Mouse (Mus musculus) small intestine, adult 2 months (tissue): ENCODE results near the gene Papss2. TPM values are rescaled to one million over a fixed set of nuclear protein-coding genes. Genes with fewer than 3 reads are reported as not detected.

ENCODE experiments used
- H3K27ac ChIP-seq: fragments of 200-500 bp; 2 replicates; pipeline ENCODE4 v1.5.1; 2012; ENCODE audit warnings: low read depth, low read length, control low read depth, inconsistent platforms; ENCODE audit not compliant: insufficient read depth
- H3K27me3 ChIP-seq: fragments of 200-500 bp; 2 replicates; pipeline ENCODE4 v1.6.1; 2012; ENCODE audit warnings: mild to moderate bottlenecking, moderate library complexity, low read length, inconsistent platforms; ENCODE audit not compliant: control insufficient read depth, insufficient read depth
- H3K36me3 ChIP-seq: fragments of 200-500 bp; 2 replicates; pipeline ENCODE4 v1.6.1; 2012; ENCODE audit warnings: mild to moderate bottlenecking, low read length, control low read depth, inconsistent platforms; ENCODE audit not compliant: control insufficient read depth, insufficient read depth
- H3K4me1 ChIP-seq: fragments of 200-500 bp; 2 replicates; pipeline ENCODE4 v1.6.1; 2012; ENCODE audit warnings: low read length, inconsistent platforms, mixed read lengths; ENCODE audit not compliant: control insufficient read depth, insufficient read depth, insufficient read length
- H3K4me3 ChIP-seq: fragments of 200-500 bp; 2 replicates; pipeline ENCODE4 v1.5.1; 2012; ENCODE audit warnings: low read depth, mild to moderate bottlenecking, control low read depth, inconsistent platforms, low read length, moderate library complexity
- CTCF ChIP-seq: fragments of 200-500 bp; IDR thresholded peaks from 2 replicates; pipeline ENCODE4 v1.5.1; 2012; ENCODE audit warnings: low read depth, mild to moderate bottlenecking, control low read depth, inconsistent platforms, low read length, moderate library complexity, mixed read lengths; ENCODE audit not compliant: insufficient replicate concordance, insufficient read length; ENCODE audit errors: extremely low read depth
- POLR2A ChIP-seq: fragments of 200-500 bp; IDR thresholded peaks from 2 replicates; pipeline ENCODE4 v1.6.1; 2012; ENCODE audit warnings: low read depth, mild to moderate bottlenecking, control low read depth, inconsistent platforms, low read length, moderate library complexity
- WGBS: fragments of 180-500 bp; shearing (Covaris S2); methylation state at CpG from one replicate; pipeline ENCODE4 v1.1.7; 2018; 5-methylcytosine and 5-hydroxymethylcytosine counted together
- polyA plus RNA-seq: library from polyadenylated mRNA; depleted of rRNA; stranded (reverse); fragments of >200 nt; gene quantifications from 2 replicates; pipeline ENCODE4 v1.2.3, GENCODE M21; 2012

Gene Papss2
- polyA plus RNA-seq, 1 experiment = 24.3 TPM

DNA sequence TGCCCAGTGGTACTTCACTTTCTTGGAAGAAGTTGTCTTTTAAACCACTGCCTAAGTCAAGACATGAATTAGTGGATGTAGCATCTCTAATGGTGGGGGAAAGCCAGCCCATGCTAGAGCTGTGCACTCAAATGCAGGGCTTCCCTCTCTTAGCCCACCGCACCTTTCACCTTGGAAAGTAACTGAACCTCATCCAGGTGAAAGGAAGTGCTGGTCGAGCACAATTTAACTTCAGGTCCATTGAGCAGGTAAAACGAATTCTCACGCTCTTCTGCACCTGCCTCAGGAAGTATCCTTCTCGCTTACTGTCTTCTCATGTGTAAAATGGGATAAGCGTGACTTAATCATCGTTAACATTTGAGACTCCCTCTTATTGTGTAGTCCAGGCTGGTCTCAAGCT lies 3.4 kb downstream of the Papss2 start:
- peak overlapping the region; percentile 55; the same call in 1 of the 2 replicates for H3K27ac ChIP-seq
- no peaks in the 10 kb centered on the region for H3K27me3 ChIP-seq
- H3K36me3 ChIP-seq = peaks cover 7% of the 10 kb centered on the region; the same call in 1 of the 2 replicates
- 57% methylated on average over 7 of the region's 7 CpGs for WGBS
- peaks cover 9% of the 10 kb centered on the region; the same call in 1 of the 2 replicates for H3K4me1 ChIP-seq
- no peak for TF ChIP-seq POLR2A
- TF ChIP-seq CTCF = no peak
- H3K4me3 ChIP-seq = peak overlapping the region; percentile 24; the same call in 1 of the 2 replicates

DNA sequence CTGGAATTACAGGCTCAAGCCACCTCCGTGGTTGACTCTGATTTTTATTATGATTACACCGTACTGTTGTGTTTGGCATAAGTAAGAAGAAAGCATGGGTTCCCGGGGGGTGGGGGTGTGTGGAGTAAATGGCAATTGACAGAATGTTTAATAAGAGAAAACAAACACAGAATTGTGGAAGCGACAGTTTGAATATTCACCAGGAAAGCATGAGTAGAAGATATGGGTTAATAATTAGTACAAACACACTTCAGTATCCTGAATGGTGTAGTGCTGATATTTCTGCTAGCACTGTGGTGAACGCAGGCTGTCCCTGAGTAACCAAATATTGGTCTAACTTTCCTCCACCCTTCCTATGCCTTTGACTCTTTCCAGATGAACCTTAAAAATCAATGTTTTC lies 3.8 kb downstream of the Papss2 start:
- Histone ChIP-seq H3K27me3 (no peaks in the 10 kb centered on the region), H3K4me1 (peaks cover 12% of the 10 kb centered on the region; the same call in 1 of the 2 replicates), H3K36me3 (peaks cover 7% of the 10 kb centered on the region; the same call in 1 of the 2 replicates), H3K4me3 (no peak overlapping the region), H3K27ac (peak overlapping the region; percentile 55; the same call in 1 of the 2 replicates)
- WGBS = 25% methylated on average over 5 of the region's 5 CpGs
- no peak for TF ChIP-seq POLR2A
- no peak for TF ChIP-seq CTCF

DNA sequence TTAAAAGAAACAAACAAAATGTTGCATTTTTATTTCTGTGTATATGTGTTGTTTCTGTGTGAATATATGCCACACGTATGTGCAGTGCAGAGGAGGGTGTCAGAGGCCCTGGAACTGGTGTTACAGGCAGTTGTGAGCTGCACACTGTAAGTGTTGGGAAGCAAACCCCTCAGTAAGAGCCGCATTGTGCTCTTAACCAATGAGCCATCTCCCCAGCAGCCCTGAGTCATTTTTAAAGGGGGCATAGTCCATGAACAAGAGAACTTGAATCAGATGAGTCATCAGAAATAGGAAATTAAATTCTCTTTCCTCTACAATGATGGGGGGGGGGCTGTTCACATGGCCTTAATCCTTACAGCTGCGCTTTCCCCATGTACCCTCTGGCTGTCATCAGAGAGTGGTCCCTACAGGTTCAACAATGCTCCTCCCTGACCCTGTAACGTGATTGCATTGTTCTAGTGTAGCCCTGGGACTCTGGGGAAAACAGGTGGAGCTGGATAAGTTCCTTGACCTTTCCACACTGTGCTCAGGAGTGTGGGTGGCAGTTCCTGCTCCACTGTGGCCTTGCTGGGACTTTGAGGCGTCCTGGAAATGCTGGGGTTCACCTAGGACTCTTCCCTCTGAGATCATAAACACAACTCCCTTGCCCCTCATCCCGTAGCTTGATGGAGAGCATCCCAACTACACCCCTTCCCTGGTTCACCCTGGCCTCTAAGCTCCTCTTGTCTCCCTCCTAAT lies 5.6 kb downstream of the Papss2 start:
- TF ChIP-seq POLR2A (0 out of 2 replicates have a peak, but pooled peaks have one; percentile 13), CTCF (no peak)
- WGBS = 31% methylated on average over 6 of the region's 6 CpGs
- Histone ChIP-seq H3K4me1 (peaks cover 14% of the 10 kb centered on the region; the same call in 1 of the 2 replicates), H3K27me3 (no peaks in the 10 kb centered on the region), H3K36me3 (peaks cover 7% of the 10 kb centered on the region; the same call in 1 of the 2 replicates), H3K27ac (peak overlapping the region; percentile 92), H3K4me3 (no peak overlapping the region; the same call in 1 of the 2 replicates)

DNA sequence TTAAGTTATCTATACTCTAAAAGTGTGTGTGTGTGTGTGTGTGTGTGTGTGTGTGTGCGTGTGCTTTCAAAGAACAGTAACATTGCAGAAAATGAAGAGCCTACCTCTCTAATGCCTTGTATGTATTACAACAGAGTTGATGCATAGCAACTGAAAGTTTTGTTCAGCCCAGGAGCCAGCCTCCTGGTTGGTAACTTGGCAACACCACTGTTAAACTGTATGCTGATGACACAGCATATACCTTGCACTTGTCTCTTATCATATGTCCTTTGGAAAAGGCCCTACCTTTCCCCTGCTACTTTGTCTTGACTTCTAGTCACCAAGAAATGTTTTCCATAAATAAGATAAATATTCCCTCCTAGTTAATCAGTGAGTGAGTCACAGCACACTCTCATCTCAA lies 7.9 kb downstream of the Papss2 start:
- H3K4me1 ChIP-seq = peaks cover 14% of the 10 kb centered on the region; the same call in 1 of the 2 replicates
- H3K27ac ChIP-seq = 0 out of 2 replicates have a peak overlapping the region, but pooled peaks have one; percentile 23
- H3K4me3 ChIP-seq = no peak overlapping the region
- no peaks in the 10 kb centered on the region for H3K27me3 ChIP-seq
- WGBS = 81% methylated on average over 1 of the region's 1 CpGs
- H3K36me3 ChIP-seq = peaks cover 4% of the 10 kb centered on the region; the same call in 1 of the 2 replicates
- no peak for TF ChIP-seq CTCF

DNA sequence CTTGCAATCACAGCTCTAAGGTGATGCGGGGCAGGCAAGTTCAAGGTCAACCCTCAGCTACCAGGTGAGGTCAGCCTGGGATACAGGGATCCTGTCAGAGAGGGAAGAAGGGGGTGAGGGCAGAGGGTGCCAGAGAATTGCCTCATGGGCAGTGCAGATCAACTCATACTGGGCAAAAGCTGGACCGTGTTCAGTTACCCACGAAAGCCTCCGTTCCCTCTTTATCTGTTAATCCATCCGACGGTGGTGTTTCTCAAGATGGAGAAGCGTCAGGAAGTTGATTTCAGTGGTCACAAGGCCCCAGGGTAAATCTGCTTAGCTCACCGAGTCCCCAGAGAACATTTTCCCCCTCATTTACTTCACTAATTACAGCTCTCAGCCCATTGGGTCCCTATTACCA lies 8.5 kb downstream of the Papss2 start:
- TF ChIP-seq POLR2A (no peak), CTCF (no peak)
- no peaks in the 10 kb centered on the region for H3K27me3 ChIP-seq
- no peaks in the 10 kb centered on the region for H3K36me3 ChIP-seq
- H3K27ac ChIP-seq = peak overlapping the region; percentile 83
- WGBS = 72% methylated on average over 8 of the region's 8 CpGs
- H3K4me3 ChIP-seq = peak overlapping the region; percentile 5; the same call in 1 of the 2 replicates
- peaks cover 14% of the 10 kb centered on the region; the same call in 1 of the 2 replicates for H3K4me1 ChIP-seq

DNA sequence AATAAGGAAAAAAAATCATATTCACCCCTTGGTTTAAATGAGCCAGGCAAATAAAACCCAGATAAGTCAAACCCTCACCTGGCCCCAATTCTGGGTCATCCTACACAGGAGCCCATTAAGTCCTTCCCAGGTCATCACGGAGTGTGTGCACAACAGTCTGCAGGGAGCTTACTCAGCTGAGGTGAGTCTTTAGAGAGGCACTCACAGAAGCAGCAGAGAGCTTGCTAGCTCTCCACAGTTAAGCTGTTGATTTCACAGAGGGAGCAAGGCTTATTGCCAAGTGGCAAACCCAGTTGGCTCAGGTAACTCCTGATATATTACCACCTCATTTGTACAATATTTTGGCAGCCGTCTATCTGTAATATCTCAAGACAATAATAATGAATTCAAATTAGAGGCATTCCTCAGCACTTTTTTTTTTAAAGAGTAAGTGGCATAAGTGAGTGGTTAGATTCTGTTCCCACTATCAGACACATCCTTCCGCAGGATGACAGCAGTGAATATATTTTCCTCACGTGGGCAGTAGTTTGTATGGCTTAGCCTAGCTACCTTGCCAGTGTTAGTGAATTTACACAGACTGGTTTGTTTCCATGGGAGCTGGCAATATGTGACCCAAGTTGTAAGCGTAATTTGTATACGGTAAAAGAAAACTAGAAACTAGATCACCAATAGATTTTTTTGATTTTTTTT lies 9.1 kb downstream of the Papss2 start:
- Histone ChIP-seq H3K4me3 (no peak overlapping the region), H3K36me3 (no peaks in the 10 kb centered on the region; the same call in 1 of the 2 replicates), H3K4me1 (peaks cover 17% of the 10 kb centered on the region; the same call in 1 of the 2 replicates), H3K27me3 (no peaks in the 10 kb centered on the region), H3K27ac (peak overlapping the region; percentile 5; the same call in 1 of the 2 replicates)
- 57% methylated on average over 6 of the region's 6 CpGs for WGBS
- TF ChIP-seq CTCF = no peak
- TF ChIP-seq POLR2A = no peak
